Mouse (Mus musculus) left cerebral cortex, postnatal 10 days (tissue): ENCODE results near the gene Hunk. TPM values are rescaled to one million over a fixed set of nuclear protein-coding genes. Genes with fewer than 3 reads are reported as not detected.

Experiments used
- DNase-seq, 2 experiments: peaks; one replicate each; pipeline ENCODE4 v3.0.0; 2021 to 2022; ENCODE audit warnings: low spot score in 2 of 2, mixed read lengths in 1 of 2; ENCODE audit errors: extremely low spot score in 1 of 2
- intact Hi-C: fragments of 180-260 bp; cut with DNase I; formaldehyde crosslinking; loops from one replicate; pipeline ENCODE4 v1.15.1; 2025
- total RNA-seq, 2 experiments: library from RNA; stranded (reverse); gene quantifications; 2 replicates each; pipeline ENCODE4 v1.2.3; 2021

The Hunk gene
- total RNA-seq, 2 experiments from 2014 or later, result 8.7 TPM

GRCm38 (mm10) chr16:90387161-90387671 lies 1.4 kb downstream of the Hunk start:
- intact Hi-C loops, result loop anchor here (5.0 to 10.0 kb wide), 2 partner anchors 98 to 235 kb away; no protein-coding TSS in a partner anchor

GRCm38 (mm10) chr16:90387961-90388360 lies 2.1 kb downstream of the Hunk start:
- intact Hi-C loops, result loop anchor here (5.0 to 10.0 kb wide), 2 partner anchors 97 to 234 kb away; no protein-coding TSS in a partner anchor
- no peak for DNase-seq

More at GRCm38 (mm10) chr16:90387161-90387671, 1.4 kb downstream of the Hunk start:
- DNase-seq, result peak in 1 of 2 experiments; percentile 57

GRCm38 (mm10) chr16:90389103-90389750 lies 3.4 kb downstream of the Hunk start:
- intact Hi-C loops, result loop anchor here (5.0 to 10.0 kb wide), 2 partner anchors 96 to 233 kb away; no protein-coding TSS in a partner anchor
- DNase-seq, result no peak

GRCm38 (mm10) chr16:90390731-90391130 lies 4.9 kb downstream of the Hunk start:
- no peak for DNase-seq
- intact Hi-C loops, result no loop called here

- no peak for DNase-seq
- intact Hi-C loops, result no loop called here
These were observed 8.9 kb downstream of the Hunk start for GRCm38 (mm10) chr16:90394761-90395160.

- DNase-seq, result no peak
- intact Hi-C loops, result no loop called here
These were observed 10.3 kb downstream of the Hunk start for GRCm38 (mm10) chr16:90395996-90396556.

GRCm38 (mm10) chr16:90396882-90397281 lies 11.1 kb downstream of the Hunk start:
- intact Hi-C loops, result no loop called here
- DNase-seq, result no peak

GRCm38 (mm10) chr16:90400314-90400713 lies 14.5 kb downstream of the Hunk start:
- intact Hi-C loops, result no loop called here
- peak in 1 of 2 experiments; percentile 59 for DNase-seq

- DNase-seq, result peak in 1 of 2 experiments; percentile 34
- intact Hi-C loops, result no loop called here
These were observed 15.3 kb downstream of the Hunk start for GRCm38 (mm10) chr16:90400906-90401666.

- intact Hi-C loops, result no loop called here
- DNase-seq, result peak in 1 of 2 experiments; percentile 9
These were observed 16.5 kb downstream of the Hunk start for GRCm38 (mm10) chr16:90402292-90402691.

GRCm38 (mm10) chr16:90405195-90405594 lies 19.4 kb downstream of the Hunk start:
- intact Hi-C loops, result no loop called here
- DNase-seq, result no peak

GRCm38 (mm10) chr16:90405599-90405998 lies 19.8 kb downstream of the Hunk start:
- intact Hi-C loops, result no loop called here
- DNase-seq, result no peak

GRCm38 (mm10) chr16:90407541-90408289 lies 21.9 kb downstream of the Hunk start:
- DNase-seq, result no peak
- intact Hi-C loops, result no loop called here

GRCm38 (mm10) chr16:90412096-90413082 lies 26.6 kb downstream of the Hunk start:
- intact Hi-C loops, result no loop called here
- no peak for DNase-seq

- intact Hi-C loops, result no loop called here
These were observed 30.8 kb downstream of the Hunk start for GRCm38 (mm10) chr16:90416621-90417020.

GRCm38 (mm10) chr16:90418661-90419060 lies 32.8 kb downstream of the Hunk start:
- intact Hi-C loops, result no loop called here
- DNase-seq, result no peak

More at GRCm38 (mm10) chr16:90416621-90417020, 30.8 kb downstream of the Hunk start:
- DNase-seq, result no peak

GRCm38 (mm10) chr16:90421145-90421544 lies 35.3 kb downstream of the Hunk start:
- intact Hi-C loops, result no loop called here
- no peak for DNase-seq

GRCm38 (mm10) chr16:90421551-90421950 lies 35.7 kb downstream of the Hunk start:
- no peak for DNase-seq
- intact Hi-C loops, result no loop called here
